Mouse (Mus musculus) common myeloid progenitor, adult 5-6 weeks (primary cell): ENCODE measurements around the gene Defb15. TPM values are rescaled to one million over a fixed set of nuclear protein-coding genes. Genes with fewer than 3 reads are reported as not detected.

ENCODE experiments used
- total RNA-seq: library from RNA; stranded (forward); fragments of 200-1000, 187-1606 nt; gene quantifications from 2 replicates; pipeline ENCODE4 v1.2.3, GENCODE M21; 2017

Defb15 gene
- total RNA-seq, 1 experiment from 2014 or later, result not detected

Other genes starting within 250 kb of the Defb15 start
- gene AY761184, start 229.1 kb downstream of the Defb15 start, total RNA-seq, result not detected in 2 replicates
- gene Defa24, start 198.2 kb downstream of the Defb15 start, total RNA-seq, result not detected in 2 replicates
- not detected in 2 replicates for gene Defb50, start 109.2 kb downstream of the Defb15 start, total RNA-seq
- not detected in 2 replicates for gene Defb2, start 92.8 kb downstream of the Defb15 start, total RNA-seq
- not detected in 2 replicates for gene Defb10, start 73.8 kb downstream of the Defb15 start, total RNA-seq
- gene Defb9, start 47.3 kb downstream of the Defb15 start, total RNA-seq, result not detected in 2 replicates
- not detected in 2 replicates for gene Defb11, start 26.3 kb downstream of the Defb15 start, total RNA-seq
- not detected in 2 replicates for gene Defb35, start 5.6 kb upstream of the Defb15 start, total RNA-seq
- not detected in 2 replicates for gene Defb13, start 14.1 kb upstream of the Defb15 start, total RNA-seq
- not detected in 2 replicates for gene Fam90a1a, start 26.0 kb upstream of the Defb15 start, total RNA-seq
- gene Ccdc70, start 37.1 kb upstream of the Defb15 start, total RNA-seq, result not detected in 2 replicates
- 6.8 and 10.3 TPM in 2 replicates for gene Atp7b, start 127.6 kb upstream of the Defb15 start, total RNA-seq
- 10.0 and 14.1 TPM in 2 replicates for gene Alg11, start 128.0 kb upstream of the Defb15 start, total RNA-seq
- not detected in 2 replicates for gene Nek5, start 192.3 kb upstream of the Defb15 start, total RNA-seq
- gene Nek3, start 233.7 kb upstream of the Defb15 start, total RNA-seq, result 2.8 and 5.7 TPM in 2 replicates